Mouse (Mus musculus): ENCODE measurements at regions not wholly inside any gene's neighbourhood (a gene's known extent, or its start where the extent isn't known, plus 50 kb on each side); places are given as distances from the start of the nearest gene placed in this dataset.

DNA sequence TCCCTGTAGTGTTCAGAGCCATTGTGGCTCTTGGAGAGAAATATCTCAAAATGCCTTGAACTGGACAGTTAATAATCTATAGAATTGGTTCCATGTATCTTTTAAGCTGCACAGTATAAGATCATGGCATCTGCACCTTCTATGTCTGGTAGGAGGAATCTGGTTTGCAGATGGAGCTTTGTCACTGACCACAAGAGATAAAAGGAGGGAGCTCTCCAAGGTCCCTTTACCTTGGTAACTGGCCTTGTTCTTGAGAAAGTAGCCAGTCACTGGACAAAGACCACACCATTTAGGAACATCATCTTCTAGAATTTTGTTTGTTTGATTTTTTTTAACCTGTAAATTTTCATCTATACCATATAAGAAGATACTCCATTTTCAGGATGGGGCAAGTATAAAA, 52.5 kb upstream of the Plcb4 start:
- no peak for DNase-seq (ENCODE audit: low spot score in 2 of 2)

All from spleen, postnatal 4 days (tissue).